Mouse (Mus musculus) lung, postnatal 25 days (tissue): ENCODE measurements at regions not wholly inside any gene's neighbourhood (a gene's known extent, or its start where the extent isn't known, plus 50 kb on each side); places are given as distances from the start of the nearest gene placed in this dataset.

Experiments used
- DNase-seq: peaks from one replicate; pipeline ENCODE4 v3.0.0; 2022; ENCODE audit warnings: low spot score

DNA sequence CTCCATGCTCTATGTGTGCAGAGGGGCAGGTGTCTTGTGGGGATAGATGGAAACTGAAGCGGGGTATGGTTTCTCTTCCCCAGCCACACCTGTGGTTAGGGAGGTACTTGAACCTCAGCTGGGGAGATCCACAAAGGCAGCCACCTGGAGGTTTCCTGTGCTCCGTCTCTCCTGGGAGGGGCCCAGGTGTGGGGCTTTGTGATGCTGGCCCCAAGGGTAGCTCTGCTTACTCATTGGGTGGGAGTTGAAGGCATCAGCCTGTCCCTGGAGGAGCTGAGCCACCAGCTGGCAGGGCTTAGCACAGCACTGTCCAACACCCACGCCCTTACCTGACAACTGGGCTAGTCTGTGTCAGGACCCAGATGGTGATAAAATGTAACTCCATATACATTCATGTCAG lies 81.4 kb downstream of the Lhx2 start:
- no peak for DNase-seq

DNA sequence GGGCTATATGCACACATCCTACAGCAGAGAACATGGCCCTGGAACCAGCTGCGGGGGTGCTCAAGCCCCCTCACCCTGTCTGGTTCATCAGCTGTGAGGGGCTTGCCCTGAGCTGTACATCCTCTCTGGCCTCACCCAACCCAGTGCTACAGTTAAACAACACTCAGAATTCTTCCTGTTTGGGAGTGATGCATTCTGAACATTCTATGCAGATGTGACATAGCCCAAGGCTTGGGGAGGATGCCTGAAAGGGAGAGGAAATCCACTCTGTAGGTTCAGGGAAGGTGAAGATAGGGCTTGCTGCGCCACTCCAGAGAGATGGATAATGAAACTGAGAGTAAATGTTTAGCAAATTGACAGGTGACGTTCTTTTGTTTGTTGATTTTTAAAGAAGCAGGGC lies 83.3 kb downstream of the Lhx2 start:
- DNase-seq = no peak

GRCm38 (mm10) chr2:38423886-38424277 lies 84.8 kb downstream of the Lhx2 start:
- DNase-seq = no peak

- DNase-seq = no peak
Observed at GRCm38 (mm10) chr2:38424278-38424931, 85.3 kb downstream of the Lhx2 start.

GRCm38 (mm10) chr2:38424976-38425375 lies 85.9 kb downstream of the Lhx2 start:
- no peak for DNase-seq

GRCm38 (mm10) chr2:38429752-38430378 lies 81.6 kb upstream of the Nek6 start:
- DNase-seq = peak; percentile 78

DNA sequence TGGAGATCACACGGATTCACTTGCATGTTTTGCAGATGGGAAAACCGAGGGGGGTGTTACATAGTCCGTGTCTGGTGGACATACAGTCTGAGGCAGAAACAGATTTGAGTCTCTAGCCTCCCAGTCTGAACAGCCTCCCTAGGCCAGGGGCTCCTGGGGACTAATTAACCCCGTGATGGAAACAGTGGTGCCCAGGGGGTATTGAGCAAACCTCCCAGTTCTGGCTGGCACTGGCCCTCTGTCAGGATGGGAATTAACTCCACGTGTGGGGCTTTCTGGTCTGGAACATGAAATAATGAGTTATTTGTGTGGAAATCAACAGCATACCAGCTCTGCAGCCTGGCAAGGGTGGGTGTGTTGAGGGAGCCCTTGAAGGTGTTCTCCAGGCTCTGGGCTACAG lies 79.9 kb upstream of the Nek6 start:
- no peak for DNase-seq

- peak; percentile 45 for DNase-seq
Observed at GRCm38 (mm10) chr2:38433736-38434135, 77.7 kb upstream of the Nek6 start.

DNA sequence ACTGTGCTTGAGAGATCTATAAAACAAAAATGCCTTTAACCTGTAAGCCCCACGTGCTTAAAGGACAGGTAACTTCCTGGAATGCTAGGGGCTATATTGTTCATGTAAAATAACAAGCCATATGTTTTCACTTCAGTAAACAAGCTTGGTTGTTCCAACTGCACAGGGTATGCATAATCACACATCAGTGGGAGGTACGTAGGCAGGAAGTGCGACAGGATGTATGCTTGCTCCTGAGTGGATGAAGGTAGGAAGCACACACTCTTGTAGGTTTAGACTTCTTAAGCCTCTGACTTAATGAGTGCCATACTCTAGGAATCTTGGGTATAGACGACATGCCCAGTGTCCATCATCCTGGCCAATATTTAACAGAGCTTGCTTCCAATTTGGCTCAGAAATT lies 74.7 kb upstream of the Nek6 start:
- DNase-seq = no peak

DNA sequence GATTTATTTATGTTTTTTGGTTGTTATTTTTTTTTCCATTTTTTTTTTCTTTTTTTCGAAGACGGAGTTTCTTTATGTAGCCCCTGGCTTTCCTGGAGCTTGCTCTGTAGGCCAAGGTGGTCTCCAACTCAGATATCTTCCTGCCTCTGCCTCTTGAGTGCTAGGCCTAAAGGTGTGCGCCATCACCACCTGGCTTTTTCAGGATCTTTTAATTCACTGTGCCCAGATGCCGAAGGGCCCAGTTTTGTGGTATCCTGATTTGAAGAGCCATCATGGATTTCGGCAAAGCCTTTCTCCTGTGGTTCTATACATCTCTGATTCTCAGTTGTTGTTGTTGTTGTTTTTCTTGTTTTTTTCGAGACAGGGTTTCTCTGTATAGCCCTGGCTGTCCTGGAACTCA lies 72.3 kb upstream of the Nek6 start:
- no peak for DNase-seq

GRCm38 (mm10) chr2:38439973-38440372 lies 71.5 kb upstream of the Nek6 start:
- DNase-seq = no peak

DNA sequence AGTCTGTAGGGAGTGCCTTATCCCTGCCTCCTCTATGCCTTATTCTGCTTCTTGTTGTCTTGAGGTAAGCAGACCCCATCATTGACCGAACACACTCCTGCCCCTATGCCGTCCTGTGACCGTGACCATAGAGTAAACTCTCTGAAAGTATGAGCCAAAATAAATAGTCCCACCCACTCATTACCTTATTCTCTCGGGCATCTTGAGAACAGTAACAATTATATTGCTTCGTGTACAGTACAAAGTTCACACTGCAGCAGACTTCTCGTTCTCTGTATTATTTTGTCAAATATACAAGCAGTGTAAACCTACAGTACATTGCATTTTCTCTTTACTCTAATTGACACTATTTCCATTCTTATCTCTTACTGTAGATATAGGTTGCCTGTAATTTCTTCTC lies 62.4 kb upstream of the Nek6 start:
- no peak for DNase-seq

DNA sequence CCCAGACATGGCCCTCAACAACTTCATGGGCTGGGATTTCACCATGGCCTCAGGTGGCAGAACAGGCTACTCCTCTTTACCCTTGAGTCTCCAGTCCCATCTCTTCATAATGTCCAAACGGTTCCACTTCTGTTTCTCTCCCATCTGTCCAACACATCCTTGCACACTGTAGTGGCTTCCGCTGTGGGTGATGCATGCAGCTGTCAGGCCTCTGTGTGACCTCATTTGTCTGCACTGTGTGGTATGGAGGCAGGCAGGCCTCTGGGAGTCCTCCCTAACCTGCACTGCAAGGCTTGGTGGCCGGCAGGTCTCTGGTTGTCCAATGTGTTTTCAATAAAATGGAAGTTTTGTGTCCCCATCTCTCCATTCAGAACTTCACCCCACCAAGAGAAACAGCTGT lies 54.9 kb upstream of the Nek6 start:
- no peak for DNase-seq

- DNase-seq = no peak
Observed at GRCm38 (mm10) chr2:38460367-38460766, 51.1 kb upstream of the Nek6 start.

DNA sequence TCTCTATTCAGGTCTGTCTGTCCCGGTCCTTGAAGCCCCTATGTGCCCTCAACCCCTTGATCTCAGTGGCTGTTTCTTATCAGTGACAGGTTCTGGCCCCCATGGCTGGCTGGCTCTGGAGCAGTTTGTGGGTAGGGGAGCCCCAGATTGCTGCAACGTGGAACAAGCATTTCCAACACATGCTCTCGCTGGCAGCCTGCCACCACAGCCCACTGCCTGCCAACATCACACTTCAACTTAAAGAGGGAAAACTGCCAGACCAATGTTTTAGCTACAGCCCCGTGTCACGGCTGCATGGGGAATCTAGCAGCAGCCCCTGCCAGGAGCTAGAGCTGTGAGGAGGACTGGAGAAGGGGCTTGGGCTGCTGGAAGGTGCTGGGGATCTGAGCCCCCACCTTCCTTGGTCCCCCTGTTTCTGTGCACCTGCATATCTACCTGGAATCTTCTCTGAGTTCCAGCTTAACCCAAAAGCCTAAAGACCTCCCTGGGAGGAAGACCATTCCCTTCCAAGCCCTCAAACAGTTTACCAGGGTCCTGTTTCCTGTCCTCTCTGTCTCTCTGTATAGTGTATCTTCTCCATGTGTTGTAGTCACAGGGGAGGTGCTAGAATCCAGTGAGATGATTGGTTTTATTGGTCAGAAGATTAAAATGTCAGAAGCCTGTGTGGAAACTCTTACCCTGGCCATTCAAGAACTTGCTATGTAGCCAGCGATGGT lies 50.5 kb upstream of the Nek6 start:
- DNase-seq = peak; percentile 45
